Mouse (Mus musculus) stomach, postnatal 0 days (tissue): Measurements from ENCODE around the gene Sh3bgrl2. TPM values are rescaled to one million over a fixed set of nuclear protein-coding genes. Genes with fewer than 3 reads are reported as not detected.

Experiments
- ATAC-seq: fragments of 200-750 bp; cut with Nextera tagmentation; 2 replicates; pipeline ENCODE4 v1.8.0; 2017; ENCODE audit not compliant: low FRiP score, low TSS enrichment
- DNase-seq: peaks from one replicate; pipeline ENCODE4 v3.0.0-alpha.2; 2016; ENCODE audit warnings: low spot score
- H3K27ac ChIP-seq: fragments of 300-500 bp; sonication (generic); replicated peaks from 2 replicates; pipeline ENCODE4 v1.5.1; 2014; ENCODE audit warnings: mild to moderate bottlenecking, control low read depth
- H3K27me3 ChIP-seq: fragments of 300-500 bp; sonication (generic); 2 replicates; pipeline ENCODE4 v1.6.1; 2014; ENCODE audit warnings: low read length; ENCODE audit not compliant: control insufficient read depth, insufficient read depth
- H3K36me3 ChIP-seq: fragments of 300-500 bp; sonication (generic); 2 replicates; pipeline ENCODE4 v1.6.1; 2014; ENCODE audit warnings: low read length, mixed read lengths; ENCODE audit not compliant: control insufficient read depth, insufficient read depth
- H3K4me1 ChIP-seq: fragments of 300-500 bp; sonication (generic); replicated peaks from 2 replicates; pipeline ENCODE4 v1.6.1; 2014; ENCODE audit warnings: antibody characterized with exemption; ENCODE audit not compliant: control insufficient read depth, insufficient read depth
- H3K4me2 ChIP-seq: fragments of 300-500 bp; sonication (generic); replicated peaks from 2 replicates; pipeline ENCODE4 v1.6.1; 2014; ENCODE audit warnings: low read depth, mild to moderate bottlenecking, control low read depth, moderate library complexity
- H3K4me3 ChIP-seq: fragments of 300-500 bp; sonication (generic); 2 replicates; pipeline ENCODE4 v1.5.1; 2014; ENCODE audit warnings: low read depth, low read length, control low read depth
- H3K9ac ChIP-seq: fragments of 300-500 bp; sonication (generic); 2 replicates; pipeline ENCODE4 v1.6.1; 2014; ENCODE audit warnings: mild to moderate bottlenecking, low read length, control low read depth, mixed read lengths
- H3K9me3 ChIP-seq: fragments of 300-500 bp; sonication (generic); 2 replicates; pipeline ENCODE4 v1.6.1; 2016; ENCODE audit warnings: low read length; ENCODE audit not compliant: control insufficient read depth
- CTCF ChIP-seq: IDR thresholded peaks from 2 replicates; pipeline ENCODE4 v1.5.1; 2016; ENCODE audit warnings: antibody characterized with exemption, low read depth, mild to moderate bottlenecking, moderate library complexity
- EP300 ChIP-seq: optimal IDR thresholded peaks from 2 replicates; pipeline ENCODE3; 2016; ENCODE audit warnings: antibody characterized with exemption
- WGBS: fragments of 180-500 bp; shearing (Covaris S2); extraction: QIAGEN DNeasy Blood & Tissue Kit; methylation state at CpG from one replicate; pipeline ENCODE4 v1.1.7; 2014; 5-methylcytosine and 5-hydroxymethylcytosine counted together
- polyA plus RNA-seq: library from polyadenylated mRNA; unstranded; fragments of >200 nt; fragmentation: Nextera tagmentation; extraction: Ambion mirVana; gene quantifications from 2 replicates; pipeline ENCODE4 v1.2.1, GENCODE M21; 2015

Sh3bgrl2 gene
- polyA plus RNA-seq, 1 experiment from 2014 or later, result 114 TPM

DNA sequence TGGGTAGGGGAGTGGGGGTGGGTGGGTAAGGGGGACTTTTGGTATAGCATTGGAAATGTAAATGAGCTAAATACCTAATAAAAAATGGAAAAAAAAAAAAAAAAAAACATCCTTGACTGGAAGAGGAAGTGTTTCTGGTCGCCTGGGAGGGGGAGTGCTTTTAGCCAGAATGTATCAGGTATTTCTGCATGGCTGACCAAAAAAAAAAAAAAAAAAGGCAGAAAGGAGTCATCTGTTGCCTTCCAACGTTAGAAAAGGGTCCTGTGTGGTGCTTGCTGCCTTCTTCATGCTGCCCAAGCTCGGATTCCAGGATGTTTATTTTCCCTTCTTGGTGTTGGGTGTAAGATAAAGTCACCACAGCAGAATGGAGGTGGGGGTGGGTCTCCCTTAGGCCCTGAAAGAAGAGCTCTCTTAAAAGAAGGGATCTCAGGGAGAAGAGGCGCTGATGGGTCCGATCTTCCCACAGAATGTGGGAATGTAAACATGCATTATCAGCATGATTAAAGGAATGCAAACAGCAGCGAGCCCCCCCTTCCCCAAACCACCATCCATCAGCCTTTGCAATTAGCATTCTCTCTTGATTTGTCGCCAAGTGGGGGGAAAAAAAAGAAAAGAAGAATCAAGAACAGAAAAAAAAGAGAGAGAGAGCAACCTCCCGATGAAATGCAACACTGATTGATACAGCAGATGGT, 109.0 kb downstream of the Sh3bgrl2 start:
- TF ChIP-seq CTCF (no peak), EP300 (no peak)
- Histone ChIP-seq H3K36me3 (no peaks in the 10 kb centered on the region), H3K4me1 (no peaks in the 10 kb centered on the region), H3K9ac (no peak overlapping the region), H3K9me3 (no peaks in the 10 kb centered on the region), H3K27ac (no peak overlapping the region), H3K4me3 (no peak overlapping the region), H3K27me3 (no peaks in the 10 kb centered on the region), H3K4me2 (no peak overlapping the region)
- ATAC-seq (no peak), DNase-seq (no peak)
- WGBS, result 14% methylated on average over 8 of the region's 8 CpGs

DNA sequence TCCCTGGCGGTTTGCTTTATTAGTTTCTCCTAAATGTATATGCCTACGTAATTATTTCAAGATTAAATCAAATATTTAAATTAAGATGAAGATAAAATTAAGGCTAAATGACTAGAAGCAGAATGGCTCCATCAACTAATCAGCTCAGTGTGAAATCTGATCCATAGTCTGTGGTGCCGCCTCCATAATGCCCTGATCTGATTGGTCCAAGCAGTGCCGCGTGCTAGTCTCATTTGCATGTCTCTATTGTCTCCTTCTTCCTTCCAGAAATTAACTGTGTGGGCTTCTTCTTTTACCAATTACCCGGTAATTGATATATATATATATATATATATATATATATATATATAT, 109.5 kb downstream of the Sh3bgrl2 start:
- no peak for ATAC-seq
- no peak for DNase-seq
- Histone ChIP-seq H3K4me3 (no peak overlapping the region), H3K36me3 (no peaks in the 10 kb centered on the region), H3K9me3 (no peaks in the 10 kb centered on the region), H3K27ac (no peak overlapping the region), H3K9ac (no peak overlapping the region), H3K4me2 (no peak overlapping the region), H3K4me1 (no peaks in the 10 kb centered on the region), H3K27me3 (no peaks in the 10 kb centered on the region)
- TF ChIP-seq EP300 (no peak), CTCF (no peak)
- 29% methylated on average over 6 of the region's 6 CpGs for WGBS

DNA sequence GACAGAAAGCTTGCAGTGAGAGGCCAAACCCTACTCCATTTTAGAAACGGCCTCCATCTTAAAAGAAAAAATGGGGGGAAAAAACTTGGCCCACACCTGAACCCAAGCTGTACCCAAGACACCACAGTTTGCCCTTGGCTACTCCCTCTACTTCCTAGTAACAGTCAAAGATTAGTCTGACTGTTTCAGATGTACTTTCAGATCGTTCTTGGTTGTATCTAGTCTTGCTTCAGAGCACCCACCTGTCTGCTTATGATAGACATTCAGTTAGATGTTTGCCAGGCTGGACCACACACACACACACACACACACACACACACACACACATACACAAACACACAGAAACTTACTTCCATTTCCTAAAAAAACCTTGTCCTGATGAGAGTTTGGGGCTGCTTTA, 111.0 kb downstream of the Sh3bgrl2 start:
- Histone ChIP-seq H3K9me3 (no peaks in the 10 kb centered on the region), H3K9ac (no peak overlapping the region), H3K36me3 (no peaks in the 10 kb centered on the region), H3K4me3 (no peak overlapping the region), H3K4me1 (no peaks in the 10 kb centered on the region), H3K27ac (no peak overlapping the region), H3K4me2 (no peak overlapping the region), H3K27me3 (no peaks in the 10 kb centered on the region)
- TF ChIP-seq EP300 (no peak), CTCF (no peak)
- no peak for DNase-seq
- WGBS, result 95% methylated on average over 2 of the region's 2 CpGs
- no peak for ATAC-seq

DNA sequence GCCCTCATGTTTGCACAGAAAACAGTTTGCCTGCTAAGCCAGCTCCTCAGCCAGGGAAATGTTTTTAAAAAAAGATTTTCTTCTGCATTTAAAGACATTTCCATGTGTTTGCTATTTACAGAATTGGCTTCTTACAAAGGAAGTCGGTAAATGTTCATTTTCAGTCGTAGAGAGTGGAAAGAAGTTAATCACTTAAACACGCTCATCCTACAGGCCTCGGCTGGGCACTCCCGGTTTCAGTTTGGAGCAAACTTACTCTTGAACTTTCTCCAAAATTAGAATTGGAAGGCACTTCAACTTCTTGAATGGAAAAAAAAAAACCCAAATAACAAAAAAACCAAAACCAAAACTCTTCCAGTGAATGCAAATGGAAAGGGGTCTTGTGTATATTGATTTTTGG, 113.7 kb downstream of the Sh3bgrl2 start:
- Histone ChIP-seq H3K36me3 (no peaks in the 10 kb centered on the region), H3K9me3 (no peaks in the 10 kb centered on the region), H3K27ac (no peak overlapping the region), H3K9ac (no peak overlapping the region), H3K4me3 (no peak overlapping the region), H3K4me1 (no peaks in the 10 kb centered on the region), H3K27me3 (no peaks in the 10 kb centered on the region), H3K4me2 (no peak overlapping the region)
- TF ChIP-seq CTCF, result no peak
- ATAC-seq (no peak), DNase-seq (no peak)
- 62% methylated on average over 5 of the region's 5 CpGs for WGBS

DNA sequence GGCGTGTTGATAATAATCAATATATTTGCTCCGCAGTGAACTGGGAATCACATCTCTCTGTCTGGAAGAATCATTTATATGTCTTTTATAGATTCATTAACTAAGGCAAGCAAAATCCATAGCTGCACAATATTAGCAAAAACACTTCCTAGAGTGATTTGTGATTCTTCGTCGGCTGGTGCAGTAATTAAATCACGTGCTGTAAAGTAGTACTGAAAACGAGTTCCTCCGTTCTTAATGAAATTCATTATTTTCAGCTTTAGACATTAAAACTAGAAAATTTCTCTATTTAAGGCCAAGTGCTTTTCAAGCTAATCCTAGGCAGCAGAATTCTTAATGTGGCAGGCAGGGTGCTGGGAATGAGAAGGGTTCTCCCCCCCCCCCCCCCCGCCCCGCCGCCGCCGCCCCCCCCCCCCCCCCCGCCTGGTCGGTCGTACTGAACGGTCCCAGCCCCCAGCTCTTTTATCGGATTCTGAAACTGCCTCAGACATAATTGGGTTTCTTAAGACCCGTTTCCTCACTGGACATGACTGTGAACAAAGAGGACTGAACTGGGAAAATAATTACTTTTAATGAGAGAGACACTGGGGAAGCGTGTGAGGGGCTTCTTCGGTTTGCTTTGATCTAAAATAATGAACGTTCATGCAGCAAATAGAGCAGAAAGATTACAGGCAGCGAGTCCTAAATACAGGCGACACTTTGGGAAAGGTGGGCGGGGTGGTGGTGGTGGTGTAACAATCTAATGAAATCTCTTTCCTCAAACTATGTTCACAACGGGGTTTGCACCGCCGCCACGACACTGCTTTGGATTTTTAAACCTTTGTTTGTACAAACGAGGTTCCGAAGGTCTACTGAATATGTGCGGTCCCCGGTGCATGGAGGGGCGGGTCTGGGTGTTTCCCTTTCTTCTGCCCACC, 116.1 kb downstream of the Sh3bgrl2 start:
- no peak overlapping the region for H3K27ac ChIP-seq

DNA sequence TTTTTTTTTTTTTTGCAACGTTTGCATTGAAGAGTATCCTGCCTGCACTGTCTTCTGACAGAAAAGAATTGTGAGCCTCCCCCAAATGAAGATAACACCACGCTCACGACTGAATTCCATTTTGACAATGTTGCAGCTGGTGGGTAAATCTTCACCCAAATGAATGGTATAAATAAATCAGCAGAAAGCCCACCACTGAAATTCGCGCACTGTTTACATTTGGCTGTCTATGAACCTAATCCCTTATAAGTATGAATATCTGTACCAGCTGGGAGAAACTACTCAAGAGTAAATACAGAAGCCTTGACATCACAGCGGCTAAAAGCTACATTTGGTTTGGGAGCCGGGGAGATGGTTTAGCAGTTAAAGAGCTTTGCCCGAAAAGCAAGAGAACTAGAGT, 116.8 kb downstream of the Sh3bgrl2 start:
- H3K9ac ChIP-seq, result no peak overlapping the region
- no peaks in the 10 kb centered on the region for H3K36me3 ChIP-seq
- TF ChIP-seq CTCF, result no peak
- TF ChIP-seq EP300, result no peak
- 19% methylated on average over 8 of the region's 8 CpGs for WGBS
- ATAC-seq (no peak), DNase-seq (no peak)
- peak overlapping the region; percentile 54 for H3K4me2 ChIP-seq
- H3K27me3 ChIP-seq, result no peaks in the 10 kb centered on the region
- H3K4me1 ChIP-seq, result no peaks in the 10 kb centered on the region
- no peaks in the 10 kb centered on the region for H3K9me3 ChIP-seq
- no peak overlapping the region for H3K27ac ChIP-seq
- peak overlapping the region; percentile 36 for H3K4me3 ChIP-seq

More for the DNA sequence above, 116.1 kb downstream of the Sh3bgrl2 start:
- TF ChIP-seq CTCF (no peak), EP300 (no peak)
- peak overlapping the region; percentile 54 for H3K4me2 ChIP-seq
- H3K27me3 ChIP-seq, result no peaks in the 10 kb centered on the region
- ATAC-seq (no peak), DNase-seq (peak; percentile 18)
- H3K4me1 ChIP-seq, result no peaks in the 10 kb centered on the region
- H3K4me3 ChIP-seq, result peak overlapping the region; percentile 36
- H3K36me3 ChIP-seq, result no peaks in the 10 kb centered on the region
- WGBS, result 13% methylated on average over 24 of the region's 33 CpGs
- H3K9me3 ChIP-seq, result no peaks in the 10 kb centered on the region
- H3K9ac ChIP-seq, result no peak overlapping the region
